Mouse (Mus musculus): ENCODE results near the gene Sae1.
A peak's percentile ranks its signal among the peaks of the same experiment; 100 is the strongest.

DNA sequence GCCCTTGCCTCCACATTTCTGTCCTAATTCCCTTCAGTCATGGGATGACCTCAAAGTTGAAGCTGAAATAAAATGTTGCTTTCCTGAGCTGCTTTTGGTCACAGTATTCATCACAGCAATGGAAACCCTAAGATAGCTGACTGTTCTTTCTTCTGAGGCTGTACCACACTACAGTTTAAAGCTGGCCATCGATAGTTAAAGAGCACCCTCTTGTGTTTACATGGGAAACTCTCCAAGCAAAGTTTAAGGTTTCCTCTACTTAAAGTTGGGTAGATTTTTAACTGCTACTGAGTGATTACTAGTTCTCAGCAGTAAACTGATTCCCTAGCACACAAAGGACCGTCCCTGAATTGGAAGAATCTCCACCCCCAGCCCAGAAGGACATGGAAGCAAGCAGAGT lies 13.9 kb downstream of the Sae1 start:
- 0 out of 2 replicates have a peak, but pooled peaks have one; percentile 17 for TF ChIP-seq CTCF (IDR thresholded peaks at IDR 0.05; ENCODE audit: extremely low read depth, insufficient read depth, low read length)
- TF ChIP-seq POLR2A (IDR thresholded peaks at IDR 0.05; ENCODE audit: extremely low read depth, insufficient read depth, low read length) = no peak

Data from cortical plate, adult 2 months (tissue).